Mouse (Mus musculus) cerebellum, adult 18-20 months (tissue): ENCODE measurements around the gene Smarcd2.

Source experiments
- DNase-seq, 2 experiments: peaks; one replicate each; pipeline ENCODE4 v3.0.0; 2021

The Smarcd2 gene

DNA sequence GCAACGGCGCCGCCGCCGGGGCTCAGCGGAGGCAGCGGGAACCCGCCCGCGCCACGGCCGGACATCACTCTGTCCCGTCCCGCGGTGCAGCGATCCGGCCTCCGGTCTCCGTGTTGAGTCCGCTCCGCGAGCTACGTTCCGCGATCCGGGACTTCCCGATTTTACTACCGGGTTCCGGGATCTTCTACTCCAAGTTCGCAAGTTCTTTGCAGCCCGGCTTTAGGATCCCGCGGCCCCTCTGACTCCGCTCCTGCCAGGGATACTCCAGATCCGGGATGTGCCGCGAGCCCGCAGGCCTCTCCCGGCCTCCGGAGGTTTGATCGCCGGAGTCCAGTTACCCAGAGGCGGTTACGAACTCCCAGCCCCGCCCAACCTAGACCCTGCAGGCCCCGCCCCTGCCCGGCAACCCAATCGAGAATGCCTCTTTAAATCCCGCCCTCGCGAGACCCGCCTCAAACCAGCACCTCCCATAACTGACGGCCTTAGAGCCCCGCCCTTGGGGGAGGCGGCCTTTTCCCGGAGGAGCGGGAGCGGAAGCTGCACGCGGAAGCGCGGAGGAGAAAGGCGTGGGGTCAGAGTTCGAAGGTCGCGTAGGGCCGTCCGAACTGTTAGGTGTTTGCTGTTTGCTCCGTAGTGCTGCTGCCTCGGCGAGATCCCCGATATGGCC, at the start of gene Smarcd2:
TSS of gene Smarcd2 (minus strand) at position 329 of the 667 bp plus-strand sequence.
- peak; percentile 98 to 100 for DNase-seq

DNA sequence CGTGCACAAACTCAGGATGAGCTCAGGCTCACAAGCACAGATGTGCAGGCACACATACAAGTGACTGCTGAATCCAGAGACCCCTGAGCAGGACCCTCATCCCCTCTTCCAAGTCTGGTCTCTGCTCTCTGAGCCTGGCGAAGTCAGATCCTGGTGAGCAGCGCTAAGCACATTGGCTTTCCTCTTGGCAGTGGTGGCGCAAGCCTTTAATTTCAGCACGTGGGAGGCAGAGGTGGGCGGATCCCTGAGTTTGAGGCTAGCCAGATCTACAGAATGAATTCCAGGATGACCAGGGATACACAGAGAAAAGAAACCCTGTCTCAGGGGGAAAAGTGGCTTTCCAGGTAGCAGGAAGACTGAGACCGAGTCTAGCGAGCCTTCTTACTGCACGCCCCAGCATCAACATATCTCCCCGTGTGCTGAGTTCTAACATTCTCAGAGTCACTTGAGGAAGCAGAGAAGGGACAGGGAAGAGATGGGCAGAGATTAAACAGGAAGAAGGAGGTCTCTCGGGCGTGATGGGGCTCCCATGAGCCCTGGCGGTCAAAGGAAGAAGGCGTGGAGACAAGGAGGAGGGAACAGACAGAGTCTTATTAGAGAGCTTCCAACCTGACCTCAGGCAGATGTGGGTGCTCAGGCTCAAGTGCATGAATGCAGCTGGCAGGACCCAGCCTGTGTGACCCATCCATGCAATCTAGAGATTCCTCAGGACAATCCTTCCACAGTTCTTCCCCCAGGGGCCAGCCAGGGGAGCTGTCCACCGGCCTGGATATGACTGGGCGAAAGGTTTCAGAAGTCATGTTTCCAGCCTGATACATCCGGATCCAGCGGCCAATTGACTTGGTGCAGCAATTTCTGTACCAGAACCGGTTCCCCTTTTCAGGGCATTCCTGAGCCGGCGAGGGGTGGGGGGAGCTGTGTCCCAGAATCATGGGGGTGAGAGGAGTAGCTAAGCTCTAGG, 45.9 kb upstream of the Smarcd2 start:
- DNase-seq: no peak

- no peak for DNase-seq
These were observed 45.0 kb upstream of the Smarcd2 start for GRCm38 (mm10) chr11:106317801-106318200.

- DNase-seq: no peak
These were observed 43.6 kb upstream of the Smarcd2 start for GRCm38 (mm10) chr11:106316416-106316815.

DNA sequence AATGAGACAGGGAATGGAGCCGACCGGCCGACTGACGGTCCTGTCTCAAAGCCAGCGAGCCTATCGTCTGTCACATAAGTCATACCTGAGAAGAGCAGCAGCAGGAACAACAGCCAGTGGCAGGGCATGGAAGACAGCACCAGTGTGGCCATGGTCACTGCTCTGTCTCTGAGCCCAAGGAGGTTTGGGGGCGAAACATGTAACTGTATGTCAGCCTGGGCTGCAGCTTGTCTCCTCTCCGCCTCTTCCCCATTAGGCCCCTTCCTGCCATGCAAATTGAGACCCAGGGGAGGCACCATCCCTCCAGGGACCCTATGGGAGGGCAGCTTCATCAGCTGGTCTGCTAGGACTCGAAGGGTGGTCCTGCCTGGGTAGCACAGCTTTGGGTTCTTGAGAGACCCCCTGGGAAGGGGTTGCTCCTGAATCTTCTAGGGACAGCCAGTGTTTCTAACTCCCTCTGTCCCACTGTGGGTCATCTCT, 41.6 kb upstream of the Smarcd2 start, which contains the start of gene Cd79b:
TSS of gene Cd79b (minus strand) at position 430 of the 480 bp plus-strand sequence.
- no peak for DNase-seq

DNA sequence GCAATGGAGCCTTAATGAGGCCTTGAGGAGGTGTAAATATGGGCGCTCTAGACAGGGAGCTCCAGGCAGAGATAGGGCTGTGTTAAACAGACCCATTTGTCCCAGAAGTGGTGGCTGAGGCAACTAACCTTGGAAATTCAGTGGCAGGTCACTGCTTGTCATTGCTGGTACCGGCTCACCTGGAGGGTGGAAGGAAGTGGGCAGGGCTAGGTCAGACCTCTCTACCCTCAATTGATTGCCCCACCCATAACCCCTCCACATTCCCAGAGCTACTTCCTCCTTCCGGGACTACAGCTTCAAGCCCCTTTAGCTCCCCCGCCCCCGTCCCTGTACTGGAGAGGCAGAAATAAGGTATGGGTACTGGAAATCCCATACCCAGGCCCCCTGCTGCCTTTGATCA, 40.8 kb upstream of the Smarcd2 start:
- no peak for DNase-seq

- no peak for DNase-seq
These were observed 37.4 kb upstream of the Smarcd2 start for GRCm38 (mm10) chr11:106310123-106310522.

DNA sequence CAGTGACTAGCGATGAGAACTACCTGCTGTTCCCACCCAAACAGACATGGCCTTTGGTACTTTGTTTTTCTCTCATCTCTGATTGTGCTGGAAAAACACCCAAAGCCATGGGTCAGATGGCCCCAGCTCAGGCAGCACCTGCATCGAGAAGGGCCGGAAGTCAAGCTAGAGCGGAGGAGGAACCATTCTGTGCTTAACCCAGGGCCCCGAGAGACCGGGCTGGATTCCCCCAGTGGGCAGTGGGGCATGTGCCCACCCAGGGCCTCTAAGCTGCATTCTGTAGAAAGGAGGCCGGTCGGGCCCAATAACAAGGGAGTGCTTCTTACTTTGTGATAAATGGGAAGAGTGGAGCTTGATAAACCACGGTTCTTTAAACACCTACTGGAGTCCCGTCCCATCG, 35.4 kb upstream of the Smarcd2 start:
- no peak for DNase-seq

DNA sequence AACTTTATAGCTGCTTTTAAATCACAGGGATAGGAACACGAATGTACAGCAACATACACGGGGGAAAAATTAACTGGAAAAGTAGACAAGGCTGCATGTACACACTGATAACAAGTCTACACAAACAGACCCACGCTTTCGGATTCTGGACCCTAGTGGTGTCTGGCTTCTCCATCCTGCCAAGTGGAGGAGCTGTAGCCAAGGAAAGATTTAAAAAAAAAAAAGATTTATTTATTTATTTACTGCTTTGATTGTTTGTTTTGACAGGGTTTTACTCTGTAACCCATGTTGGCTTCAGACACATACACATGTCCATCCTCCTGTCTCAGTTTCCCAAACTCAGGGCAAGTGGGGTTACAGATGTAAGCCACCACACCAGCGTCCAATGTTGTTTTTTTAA, 34.7 kb upstream of the Smarcd2 start:
- DNase-seq: no peak

GRCm38 (mm10) chr11:106306758-106307157, 34.0 kb upstream of the Smarcd2 start:
- DNase-seq: no peak

DNA sequence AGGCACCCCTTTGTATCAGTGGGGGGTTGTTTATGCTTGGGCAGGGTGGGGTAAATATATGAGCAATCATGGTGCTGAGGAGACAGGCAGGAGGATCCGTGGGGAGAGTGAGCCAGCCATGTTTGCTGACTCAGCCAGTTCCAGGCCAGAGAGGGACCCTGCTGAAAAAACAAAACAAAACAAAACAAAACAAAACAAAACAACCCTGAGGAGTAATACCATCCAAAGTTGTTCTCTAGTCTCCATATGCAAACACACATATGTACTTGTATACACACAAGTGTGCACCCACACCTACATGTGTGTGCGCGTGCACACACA, 33.3 kb upstream of the Smarcd2 start:
- DNase-seq: no peak

GRCm38 (mm10) chr11:106305348-106306064, 32.7 kb upstream of the Smarcd2 start:
- DNase-seq: no peak

GRCm38 (mm10) chr11:106302634-106303033, 29.9 kb upstream of the Smarcd2 start:
- DNase-seq: peak; percentile 66 to 76

DNA sequence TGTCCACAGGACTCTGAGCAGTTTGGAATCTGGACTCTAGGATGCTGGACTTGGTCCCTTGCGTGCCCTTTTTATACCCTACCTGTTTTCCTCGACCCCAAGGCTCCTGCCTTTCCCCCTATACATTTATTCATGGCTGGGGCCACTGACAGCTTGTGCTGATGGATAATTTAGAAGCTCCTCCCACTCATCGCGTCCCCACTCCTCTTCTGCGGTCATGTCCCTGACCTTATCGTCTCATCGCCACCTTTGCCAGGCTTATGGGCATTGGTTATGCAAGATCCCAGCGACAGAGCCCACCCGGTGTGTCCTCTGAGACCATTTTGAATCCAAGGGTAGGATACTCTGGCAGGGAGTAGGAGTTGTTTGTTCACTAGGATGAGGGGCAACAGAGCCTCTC, 29.0 kb upstream of the Smarcd2 start, which contains the start of gene Gh:
TSS of gene Gh (minus strand) at position 101 of the 400 bp plus-strand sequence.
- no peak for DNase-seq

- peak; percentile 84 to 91 for DNase-seq
These were observed 19.1 kb upstream of the Smarcd2 start for GRCm38 (mm10) chr11:106291861-106292260.

DNA sequence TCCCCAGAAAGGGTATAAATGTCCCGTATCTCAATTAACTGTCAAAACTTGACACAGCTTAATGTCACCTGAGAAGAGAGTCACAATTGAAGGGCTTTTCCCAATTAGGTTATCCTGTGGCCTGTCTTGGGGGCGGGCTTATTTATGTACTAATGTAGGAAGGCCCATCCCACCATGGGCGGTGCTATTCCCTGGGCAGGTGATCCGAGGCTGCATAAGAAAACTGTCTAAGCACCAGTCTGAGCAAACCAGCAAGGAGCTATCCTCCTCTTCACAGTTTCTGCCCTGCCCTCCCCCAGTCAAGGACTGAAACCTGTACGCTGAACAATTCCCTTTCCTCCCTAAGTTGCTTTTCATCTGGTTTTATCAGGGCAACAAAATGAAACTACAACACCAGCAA, 17.6 kb upstream of the Smarcd2 start:
- no peak for DNase-seq

DNA sequence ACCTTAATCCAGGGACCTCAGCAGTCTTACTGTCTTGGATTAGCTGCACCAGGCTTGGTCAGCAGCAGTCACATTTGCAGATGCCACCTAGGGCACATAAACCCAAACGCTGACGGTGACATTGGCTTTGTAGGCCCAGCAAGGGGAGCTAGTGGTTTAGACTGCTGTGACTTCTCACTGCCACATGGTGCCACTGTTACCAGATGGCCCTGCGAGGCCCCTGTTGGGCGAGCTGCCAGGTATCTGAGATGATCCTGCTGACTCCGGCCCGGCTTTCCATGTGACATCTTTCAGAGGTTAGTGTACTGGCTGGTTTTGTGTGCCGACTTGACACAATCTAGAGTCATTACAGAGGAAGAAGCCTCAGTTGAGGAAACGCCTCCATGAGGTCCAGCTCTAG, 16.6 kb upstream of the Smarcd2 start:
- DNase-seq: peak; percentile 91 to 94

GRCm38 (mm10) chr11:106286987-106287386, 14.2 kb upstream of the Smarcd2 start:
- DNase-seq: peak; percentile 82 to 85

DNA sequence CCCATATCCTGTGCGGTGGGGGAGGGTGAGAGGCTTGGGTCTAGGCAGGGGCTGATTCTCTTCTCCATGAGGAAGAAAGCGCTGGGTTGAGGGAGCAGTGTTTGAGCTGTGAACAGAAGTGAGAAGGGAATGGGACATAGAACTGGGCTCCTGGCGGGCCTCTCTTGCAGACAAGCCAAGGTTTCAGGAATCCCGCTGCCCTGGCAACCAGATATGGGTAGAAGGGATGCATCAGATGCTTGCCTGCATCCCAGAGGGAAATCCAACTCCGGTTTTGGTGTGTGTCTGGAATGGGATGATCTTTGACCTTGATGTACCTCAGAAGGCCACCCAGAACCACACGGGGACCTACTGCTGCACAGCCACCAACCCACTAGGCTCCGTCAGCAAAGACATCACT, 13.4 kb upstream of the Smarcd2 start:
- peak; percentile 49 to 53 for DNase-seq

GRCm38 (mm10) chr11:106284126-106284525, 11.4 kb upstream of the Smarcd2 start:
- DNase-seq: peak in 1 of 2 experiments; percentile 28

DNA sequence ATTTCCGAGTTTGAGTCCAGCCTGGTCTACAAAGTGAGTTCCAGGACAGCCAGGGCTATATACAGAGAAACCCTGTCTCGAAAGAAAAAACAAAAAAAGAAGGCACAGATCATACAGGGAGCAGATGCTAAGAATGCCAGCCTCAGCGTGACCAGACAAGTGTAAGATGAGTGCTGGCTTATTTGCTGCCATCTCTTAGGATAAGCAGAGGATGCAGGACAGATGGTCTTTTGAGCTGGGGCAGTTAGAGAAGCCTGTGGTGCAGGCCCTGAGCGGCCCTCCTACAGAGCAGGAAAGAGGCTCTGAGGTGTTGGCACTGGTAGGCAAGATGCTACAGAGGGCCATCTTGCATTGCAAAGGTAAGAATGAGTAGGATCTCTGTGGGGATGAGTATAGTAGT, 10.6 kb upstream of the Smarcd2 start:
- DNase-seq: peak; percentile 52 to 54

DNA sequence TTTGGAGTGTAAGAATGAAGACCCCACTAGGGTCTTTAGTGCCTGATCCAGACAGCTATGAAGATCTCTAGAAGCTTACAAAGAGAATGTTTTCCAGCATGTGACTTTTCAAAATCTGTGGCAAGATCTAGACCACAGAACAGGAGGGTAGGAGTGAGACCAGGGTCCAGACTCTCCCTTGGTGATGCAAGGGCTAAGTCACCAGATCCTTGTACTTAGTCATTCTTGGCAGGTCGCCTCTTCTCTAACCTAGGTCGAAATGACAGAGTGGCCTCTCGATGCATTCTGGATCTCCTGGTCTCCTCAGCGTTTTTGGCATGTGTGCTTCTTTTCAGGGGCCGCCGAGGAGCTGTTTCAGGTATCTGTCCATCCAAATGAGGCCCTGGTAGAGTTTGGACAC, 9.7 kb upstream of the Smarcd2 start:
- no peak for DNase-seq

DNA sequence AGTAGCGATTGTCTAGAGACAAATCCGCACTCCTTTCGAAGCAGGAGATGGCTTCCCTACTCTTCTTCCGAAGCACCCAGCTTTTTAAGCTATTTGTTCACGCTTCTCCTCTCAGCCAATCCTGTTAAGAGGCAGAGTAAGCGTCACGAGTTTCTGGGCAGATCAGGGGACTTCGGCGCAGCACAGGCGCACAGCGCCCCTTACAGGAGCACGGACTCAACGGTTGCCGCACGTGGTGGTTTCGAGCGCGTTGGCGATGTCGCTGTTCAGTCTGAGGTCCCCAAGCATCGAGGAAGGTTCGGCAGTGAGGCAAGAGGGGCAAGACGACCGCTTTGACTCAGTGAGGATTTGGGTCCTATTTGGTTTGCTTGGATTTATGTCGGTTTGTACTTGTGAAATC, 3.7 kb upstream of the Smarcd2 start, which contains the start of gene Tcam1:
TSS of gene Tcam1 (plus strand) at position 219 of the 400 bp plus-strand sequence.
- peak; percentile 93 to 96 for DNase-seq
